Mouse (Mus musculus) ovary, postnatal 10 days (tissue): Measurements from ENCODE around the gene Plcd1.

ENCODE experiments used
- DNase-seq: peaks from one replicate; pipeline ENCODE4 v3.0.0; 2022; ENCODE audit warnings: low spot score

Plcd1 gene

DNA sequence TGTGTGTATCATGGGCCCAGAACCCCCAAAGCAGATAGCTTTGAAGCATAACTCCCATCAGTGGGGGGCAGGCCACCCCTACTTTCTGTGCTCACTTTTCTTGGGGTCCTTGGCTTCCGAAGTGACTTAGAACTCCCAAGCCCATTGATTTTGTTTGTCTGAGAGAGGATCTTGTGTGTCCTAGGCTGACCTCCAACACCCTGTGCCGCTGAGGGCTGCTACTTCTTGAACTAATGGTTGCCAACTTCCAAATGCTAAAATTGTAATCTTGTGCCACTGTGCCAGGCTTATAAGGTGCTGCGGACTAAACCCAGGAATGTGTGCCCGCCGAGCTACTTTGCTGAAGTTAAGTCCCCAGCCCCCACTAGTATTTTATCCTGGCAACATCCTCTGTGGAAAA, 2.8 kb downstream of the Plcd1 start:
- DNase-seq = no peak

- DNase-seq = no peak
Measured at GRCm38 (mm10) chr9:119089437-119089836, 3.9 kb downstream of the Plcd1 start.

GRCm38 (mm10) chr9:119088148-119088801, 5.0 kb downstream of the Plcd1 start:
- peak; percentile 90 for DNase-seq

DNA sequence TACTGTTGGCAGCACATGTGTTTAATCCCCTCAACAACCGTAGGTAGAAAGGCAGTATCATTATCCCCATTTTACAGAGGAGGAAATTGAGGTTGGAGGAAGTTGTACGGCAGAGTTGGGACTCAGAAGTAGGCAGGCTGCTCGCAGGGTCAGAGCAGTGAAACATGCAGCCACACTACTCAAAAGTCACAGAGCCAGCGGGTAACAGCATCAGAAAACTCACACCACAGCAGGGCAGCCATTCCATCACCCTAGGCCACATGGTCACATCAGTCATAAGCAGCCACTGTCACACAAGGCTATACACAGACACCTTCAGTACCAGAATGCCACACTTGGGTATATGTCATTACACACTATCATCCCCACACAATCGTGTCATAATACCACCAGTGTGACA, 6.0 kb downstream of the Plcd1 start:
- DNase-seq = no peak

DNA sequence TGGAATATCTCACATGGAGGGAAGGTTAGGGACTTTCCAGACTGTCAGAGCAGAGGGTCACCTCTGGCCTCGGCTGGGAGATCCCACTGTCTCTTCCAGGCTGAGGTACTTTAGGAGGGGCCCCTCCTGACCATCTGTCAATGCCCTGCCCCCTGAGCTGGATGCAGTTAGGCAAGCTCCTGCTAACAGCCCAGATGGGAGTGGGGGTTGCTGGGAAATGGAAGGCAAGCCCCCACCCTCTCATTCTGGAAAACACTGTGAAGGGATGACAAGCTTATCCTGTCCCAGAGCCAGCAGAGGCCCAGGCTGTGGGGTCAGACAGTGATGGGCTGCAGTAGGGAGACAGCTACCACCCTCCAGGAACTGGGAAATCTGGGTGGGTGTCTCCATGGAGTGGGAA, 6.9 kb downstream of the Plcd1 start:
- DNase-seq = no peak

DNA sequence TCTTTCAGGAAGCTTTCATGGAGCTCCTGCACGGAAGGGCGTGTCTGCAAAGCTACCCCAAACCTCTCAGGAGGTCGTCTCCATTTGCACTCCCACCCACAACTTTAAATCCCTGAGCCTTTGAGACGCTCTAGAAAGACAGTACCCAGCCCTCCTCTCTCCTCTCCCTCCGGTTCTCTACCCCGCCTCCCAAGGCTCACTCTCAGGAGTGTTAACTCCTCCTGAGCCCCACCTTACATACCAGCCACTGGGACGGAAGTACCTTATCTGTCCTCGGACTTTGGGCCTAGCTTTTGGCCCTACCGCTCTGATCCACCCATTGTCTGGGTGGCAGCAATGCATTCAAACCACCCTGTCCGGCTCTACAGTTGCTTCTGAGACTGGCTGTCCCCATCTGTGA, 9.3 kb downstream of the Plcd1 start:
- DNase-seq = no peak

GRCm38 (mm10) chr9:119082656-119083430, 10.5 kb downstream of the Plcd1 start:
- DNase-seq = no peak

DNA sequence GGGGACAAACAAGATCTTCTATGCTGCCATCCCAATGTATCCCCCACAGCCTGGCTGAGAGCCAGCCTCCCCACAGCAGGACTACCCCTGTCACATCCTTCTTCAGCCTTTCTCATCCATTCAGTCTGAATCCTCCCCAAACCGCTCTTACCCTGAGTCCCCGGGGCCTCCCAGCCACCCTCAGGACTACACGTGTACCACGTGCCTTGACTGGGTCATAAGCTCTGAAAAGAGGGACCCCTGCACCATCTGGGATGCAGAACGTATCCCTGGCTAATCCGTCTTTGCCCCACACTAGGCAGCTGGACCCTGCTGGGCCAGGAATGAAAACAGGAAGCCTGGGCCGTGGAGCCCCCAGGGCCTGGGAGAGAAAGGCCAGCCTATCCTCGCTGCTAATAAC, 11.3 kb downstream of the Plcd1 start:
- no peak for DNase-seq

DNA sequence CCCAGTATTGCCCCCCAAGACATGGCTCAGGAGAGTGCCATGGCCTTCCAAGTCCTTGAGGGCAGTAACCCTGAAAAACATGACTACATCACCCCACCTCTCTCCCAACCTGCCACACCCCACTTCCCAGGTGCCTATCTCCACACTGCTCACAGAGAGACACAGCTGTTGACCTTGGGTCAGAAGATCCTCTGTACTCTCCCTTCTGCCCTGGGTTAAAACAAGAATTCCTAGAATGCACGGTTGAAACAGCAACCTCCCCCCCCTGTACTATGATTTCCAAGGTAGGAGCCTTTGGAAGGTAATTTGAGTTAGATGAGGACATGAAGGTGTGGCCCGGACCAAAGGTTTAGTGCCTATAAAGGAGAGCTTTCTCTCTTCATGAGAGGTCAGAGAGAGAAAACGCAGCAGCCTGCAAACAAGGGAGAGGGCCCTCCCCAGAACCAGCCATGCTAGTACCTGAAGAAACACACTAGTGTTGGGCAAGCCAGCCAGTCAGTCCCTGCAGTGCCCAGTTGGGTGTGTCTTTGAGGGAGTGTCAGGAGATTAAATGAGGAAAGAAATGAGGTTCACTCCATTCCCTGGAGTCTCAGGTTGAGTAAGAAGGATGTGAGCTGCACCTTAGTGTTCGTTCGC, 13.1 kb downstream of the Plcd1 start:
- DNase-seq = no peak

- no peak for DNase-seq
Measured at GRCm38 (mm10) chr9:119075685-119076084, 17.6 kb downstream of the Plcd1 start.

DNA sequence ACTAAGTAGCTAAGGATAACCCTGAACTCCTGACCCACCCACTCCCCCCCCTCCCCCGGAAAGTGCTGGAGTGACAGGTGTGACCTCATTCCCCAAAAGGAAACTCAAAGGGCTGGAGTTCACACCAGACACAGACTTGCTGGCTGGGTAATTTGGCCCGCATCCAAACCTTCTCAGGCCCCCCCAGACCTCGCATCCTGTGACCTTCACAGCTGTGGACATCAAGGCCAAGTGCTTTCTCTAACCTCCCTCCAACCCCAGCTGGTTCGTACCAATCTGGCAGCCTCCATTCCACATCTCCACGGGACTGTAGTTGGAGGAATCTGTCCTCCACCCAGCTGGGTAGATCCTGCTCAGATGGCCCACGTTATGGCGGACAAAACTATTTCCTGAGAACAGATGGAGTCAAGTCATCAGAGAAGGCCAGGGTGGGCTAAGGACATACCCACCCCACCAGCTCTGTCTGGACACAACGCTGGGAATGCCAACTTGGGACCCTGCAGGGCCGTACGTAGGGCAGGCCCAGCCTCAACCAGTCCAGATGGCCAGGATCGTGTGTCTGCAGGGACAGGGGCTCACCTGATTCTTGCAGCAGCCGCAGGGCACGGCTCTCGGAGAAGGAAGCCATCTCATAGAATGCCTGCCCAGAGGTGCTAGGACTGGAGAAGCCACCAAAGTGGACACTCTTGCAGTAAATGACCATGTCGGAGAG, 20.0 kb downstream of the Plcd1 start:
- no peak for DNase-seq

GRCm38 (mm10) chr9:119071786-119072185, 21.5 kb downstream of the Plcd1 start:
- no peak for DNase-seq

DNA sequence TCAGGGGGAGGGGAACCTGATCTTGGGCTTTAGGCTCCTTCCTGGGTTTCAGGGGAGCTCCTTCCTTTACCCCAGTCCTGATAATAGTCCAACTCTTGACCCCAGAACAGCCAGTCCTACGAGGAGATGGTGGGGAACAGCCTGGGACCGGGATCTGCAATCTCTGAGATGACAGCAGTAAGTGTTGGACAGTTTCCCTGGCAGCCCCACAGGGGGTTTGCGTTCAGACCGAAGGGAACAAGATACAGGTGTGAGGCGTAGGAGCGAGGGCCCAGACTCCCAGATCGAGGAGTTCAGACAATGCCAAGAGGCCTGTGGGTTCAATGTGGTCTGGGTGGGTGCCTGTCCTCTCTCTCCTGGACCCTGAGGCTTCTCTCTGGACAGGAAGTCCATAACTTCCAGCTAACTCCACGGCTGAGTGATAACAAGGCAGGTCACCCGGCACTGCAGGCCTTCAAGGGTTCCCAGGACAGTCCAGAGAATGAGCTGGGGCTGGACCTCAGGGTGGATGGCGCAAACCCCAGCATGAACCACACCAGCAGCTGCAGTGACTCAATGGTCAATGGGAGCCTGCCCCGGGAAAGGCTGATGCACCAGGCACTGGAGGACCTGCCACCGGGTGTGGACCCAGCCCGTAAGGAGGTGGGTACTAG, 23.0 kb downstream of the Plcd1 start:
- no peak for DNase-seq

- no peak for DNase-seq
Measured at GRCm38 (mm10) chr9:119068266-119068665, 25.0 kb downstream of the Plcd1 start.

DNA sequence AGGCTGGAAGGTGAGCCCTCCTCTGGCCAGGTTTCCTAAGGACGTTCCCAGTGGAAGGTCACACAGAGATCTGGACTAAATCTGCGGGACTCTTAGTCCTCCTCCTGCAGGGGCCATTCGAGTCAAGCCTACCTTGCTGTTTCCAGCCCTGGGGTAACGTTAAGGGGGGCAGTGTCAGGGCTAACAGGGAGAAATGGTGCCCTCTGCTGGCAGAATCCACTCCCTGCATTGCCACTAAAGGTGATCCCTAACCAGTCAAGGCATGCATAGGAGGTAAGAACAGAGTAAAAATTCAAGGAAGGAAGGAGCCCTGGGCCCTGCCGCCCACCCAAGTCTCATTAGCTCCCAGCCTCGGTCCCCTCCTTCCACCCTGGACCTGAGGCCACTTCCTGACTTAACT, 25.7 kb downstream of the Plcd1 start:
- peak; percentile 56 for DNase-seq

DNA sequence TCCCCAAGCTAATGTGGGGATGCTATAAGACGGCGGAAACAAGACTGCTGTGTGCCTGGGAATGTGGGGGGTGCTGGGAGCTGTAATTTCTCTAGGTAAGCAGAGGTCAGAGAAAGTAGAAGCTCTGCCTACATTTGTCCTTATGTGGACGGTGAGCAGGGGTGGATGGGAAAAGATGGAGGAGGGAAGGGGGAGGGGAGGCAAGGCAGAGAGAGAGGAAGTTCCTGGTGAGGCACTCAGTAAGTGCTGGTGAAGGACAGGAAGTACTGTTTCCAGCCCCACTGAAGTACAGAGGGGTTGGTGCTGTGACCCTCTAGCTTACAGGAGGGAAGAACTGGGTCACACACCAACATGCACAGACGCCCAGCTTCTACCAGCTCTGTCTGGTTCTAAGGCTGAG, 29.0 kb downstream of the Plcd1 start:
- no peak for DNase-seq

DNA sequence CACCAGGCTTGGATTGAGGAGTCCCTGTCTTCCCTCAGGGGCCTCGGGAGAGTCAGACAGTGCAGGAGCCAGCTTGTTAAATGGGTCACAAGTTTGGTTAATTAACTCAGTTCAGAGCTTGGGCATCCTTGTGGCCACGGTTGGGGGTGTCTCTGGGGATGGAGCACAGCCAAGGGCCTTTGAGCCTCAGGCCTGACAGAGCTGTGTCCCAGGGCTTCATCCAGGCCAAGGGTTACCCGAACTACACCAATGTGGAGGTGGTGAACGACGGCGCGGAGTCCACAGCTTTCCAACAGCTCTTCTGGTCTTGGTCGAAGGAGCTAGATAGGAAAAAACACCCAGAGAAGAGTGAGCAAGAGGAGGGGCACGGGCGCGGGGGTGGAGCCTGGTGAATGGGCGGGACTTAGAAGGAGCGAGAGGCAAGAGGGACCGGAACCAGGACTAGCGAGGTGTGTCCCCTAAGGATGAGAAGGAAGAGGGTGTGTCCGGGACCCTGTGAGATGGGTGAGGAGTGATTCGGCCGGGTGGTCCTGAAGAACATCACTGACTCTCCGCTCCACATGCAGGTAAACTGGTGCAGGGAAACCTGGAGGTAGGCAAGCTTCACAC, 30.2 kb downstream of the Plcd1 start:
- DNase-seq = no peak

- no peak for DNase-seq
Measured at GRCm38 (mm10) chr9:119060701-119061100, 32.6 kb downstream of the Plcd1 start.

- DNase-seq = no peak
Measured at GRCm38 (mm10) chr9:119058245-119058644, 35.1 kb downstream of the Plcd1 start.

DNA sequence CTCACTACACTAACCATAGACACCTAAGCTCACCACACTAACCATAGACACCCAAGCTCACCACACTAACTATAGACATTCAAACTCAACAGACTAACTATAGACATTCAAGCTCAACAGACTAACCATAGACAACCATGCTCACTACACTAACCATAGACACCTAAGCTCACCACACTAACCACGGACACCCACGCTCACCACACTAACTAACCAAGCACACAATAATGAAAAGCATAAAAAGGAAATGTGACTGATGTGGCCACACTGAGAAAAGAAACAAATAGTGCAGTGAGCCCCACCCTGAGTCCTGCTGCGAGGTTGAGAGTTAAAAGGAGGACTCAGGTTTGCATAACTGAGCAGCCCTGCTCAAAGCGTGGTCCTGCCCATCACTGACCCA, 38.0 kb downstream of the Plcd1 start:
- DNase-seq = no peak

GRCm38 (mm10) chr9:119053964-119054576, 39.2 kb downstream of the Plcd1 start:
- no peak for DNase-seq
